Mouse (Mus musculus): Measurements from ENCODE around the gene Mpped1. TPM values are rescaled to one million over a fixed set of nuclear protein-coding genes. Genes with fewer than 3 reads are reported as not detected.

Mpped1 gene
- polyA plus RNA-seq (2015; fragmentation: Nextera tagmentation; extraction: Ambion mirVana) = 0.32 and 0.48 TPM in 2 replicates

- DNase-seq (ENCODE audit: low spot score) = no peak
These were observed at the start of gene Mpped1 for GRCm38 (mm10) chr15:83779387-83779786. Gene Mpped1, plus strand, starts transcription at chr15:83779467.

GRCm38 (mm10) chr15:83740676-83741422 lies 38.4 kb upstream of the Mpped1 start:
- no peak for DNase-seq (ENCODE audit: low spot score)

DNA sequence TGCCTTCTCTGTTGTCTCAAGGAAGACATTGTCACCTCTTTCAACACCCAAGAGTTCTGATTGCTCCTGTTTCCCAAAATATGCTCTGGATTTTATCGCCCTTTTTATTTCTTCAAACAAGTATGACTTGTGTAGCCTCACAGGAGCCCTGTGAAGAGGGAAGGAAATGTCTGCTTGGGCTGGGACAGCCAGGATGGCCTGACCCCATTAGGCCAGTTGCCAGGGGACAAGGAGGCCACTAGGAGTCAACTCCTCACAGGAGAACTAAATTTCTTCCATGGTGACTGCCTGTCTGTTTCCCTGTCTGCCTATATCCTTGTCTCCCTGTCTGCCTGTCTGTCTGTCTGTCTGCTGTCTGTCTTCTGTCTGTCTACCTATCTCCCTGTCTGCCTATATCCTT lies 37.2 kb upstream of the Mpped1 start:
- no peak for DNase-seq (ENCODE audit: low spot score)

GRCm38 (mm10) chr15:83746311-83746710 lies 33.0 kb upstream of the Mpped1 start:
- no peak for DNase-seq (ENCODE audit: low spot score)

DNA sequence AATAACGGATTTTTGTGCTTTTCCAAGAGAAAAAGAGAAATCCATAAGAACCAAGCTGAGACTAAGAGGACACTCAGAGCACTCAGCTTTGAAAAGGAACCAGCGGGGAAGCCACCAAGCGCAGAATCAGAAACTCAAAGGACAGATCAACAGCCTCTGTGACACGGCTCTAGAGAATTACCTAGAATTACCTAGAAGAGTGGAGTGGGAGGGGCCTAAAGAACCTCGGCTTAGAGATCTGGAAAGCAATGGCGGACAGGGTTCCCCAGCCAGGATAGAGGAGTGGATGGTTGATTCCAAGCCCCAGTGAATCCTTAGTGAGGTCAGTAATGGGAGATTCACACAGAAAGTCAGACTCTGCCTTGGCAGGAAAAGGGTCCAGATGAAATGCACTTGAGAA lies 30.3 kb upstream of the Mpped1 start:
- no peak for DNase-seq (ENCODE audit: low spot score)

- no peak for DNase-seq (ENCODE audit: low spot score)
These were observed 29.8 kb upstream of the Mpped1 start for GRCm38 (mm10) chr15:83749436-83749835.

GRCm38 (mm10) chr15:83756742-83757141 lies 22.5 kb upstream of the Mpped1 start:
- peak; percentile 21 for DNase-seq (ENCODE audit: low spot score)

DNA sequence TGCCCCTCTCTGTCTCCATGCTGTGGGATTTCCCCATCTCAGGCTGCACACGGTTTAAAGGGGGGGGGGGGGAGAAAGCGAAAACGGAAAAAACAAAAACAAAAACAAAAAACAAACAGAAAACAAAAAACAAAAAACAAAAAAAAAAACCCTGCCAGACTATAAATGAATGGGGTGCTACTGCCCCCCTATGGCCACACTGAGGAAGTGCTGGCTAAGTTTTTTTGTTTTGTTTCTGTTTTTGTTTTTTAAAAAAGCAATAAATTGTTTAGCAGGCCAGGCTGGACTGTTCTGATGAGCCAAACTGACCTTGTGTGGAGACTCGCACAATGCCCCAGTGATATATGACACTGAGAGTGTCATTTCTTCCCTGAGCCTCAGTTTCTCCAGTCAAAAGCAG lies 20.3 kb upstream of the Mpped1 start:
- DNase-seq (ENCODE audit: low spot score) = no peak

- peak; percentile 37 for DNase-seq (ENCODE audit: low spot score)
These were observed 18.6 kb upstream of the Mpped1 start for GRCm38 (mm10) chr15:83760683-83761082.

- DNase-seq (ENCODE audit: low spot score) = no peak
These were observed 17.8 kb upstream of the Mpped1 start for GRCm38 (mm10) chr15:83761512-83761911.

GRCm38 (mm10) chr15:83765388-83766029 lies 13.8 kb upstream of the Mpped1 start:
- DNase-seq (ENCODE audit: low spot score) = no peak

- DNase-seq (ENCODE audit: low spot score) = no peak
These were observed 7.8 kb upstream of the Mpped1 start for GRCm38 (mm10) chr15:83771346-83772053.

DNA sequence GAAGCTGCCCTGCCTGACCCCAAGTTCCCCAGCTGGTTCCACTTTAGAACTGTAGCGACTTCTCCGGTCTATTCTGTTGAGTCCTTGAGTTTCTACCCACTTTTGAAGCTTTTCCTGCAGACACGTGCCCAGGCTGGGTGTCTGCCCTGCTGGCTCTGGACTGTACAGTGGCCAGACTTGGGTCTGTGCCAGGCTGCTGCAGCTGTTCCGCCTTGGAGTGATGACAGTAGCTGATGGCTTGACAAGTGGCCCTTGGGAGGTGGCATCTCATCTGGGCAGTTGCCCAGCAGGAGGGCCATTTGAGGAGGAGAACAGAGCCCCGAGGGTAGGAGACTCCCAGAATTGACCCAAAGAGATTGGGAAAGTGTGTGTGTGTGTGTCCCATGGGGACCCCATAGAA lies 6.8 kb upstream of the Mpped1 start:
- no peak for DNase-seq (ENCODE audit: low spot score)

GRCm38 (mm10) chr15:83772953-83773352 lies 6.3 kb upstream of the Mpped1 start:
- DNase-seq (ENCODE audit: low spot score) = no peak

GRCm38 (mm10) chr15:83774922-83775321 lies 4.3 kb upstream of the Mpped1 start:
- DNase-seq (ENCODE audit: low spot score) = no peak

GRCm38 (mm10) chr15:83776265-83777000 lies 2.8 kb upstream of the Mpped1 start:
- DNase-seq (ENCODE audit: low spot score) = no peak

DNA sequence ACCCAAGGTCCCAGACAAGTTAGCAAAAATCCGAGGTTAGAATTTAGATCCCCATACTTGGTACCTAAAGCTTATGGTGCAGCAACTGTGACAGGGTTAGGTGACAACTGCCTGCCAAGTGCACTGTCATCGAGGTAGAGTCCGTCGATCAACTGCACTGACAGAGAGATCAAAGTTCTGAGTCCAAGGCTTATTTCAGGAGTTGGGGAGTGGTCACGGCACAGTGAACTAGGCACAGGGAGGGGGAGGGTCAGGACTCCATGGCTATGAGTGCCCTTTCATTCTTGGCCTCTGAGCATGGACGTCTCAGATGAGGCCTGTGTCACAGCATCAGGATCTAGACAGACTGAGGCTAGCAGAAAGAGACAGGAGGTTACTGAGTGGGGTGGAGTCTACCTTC lies 1.8 kb upstream of the Mpped1 start:
- no peak for DNase-seq (ENCODE audit: low spot score)

DNA sequence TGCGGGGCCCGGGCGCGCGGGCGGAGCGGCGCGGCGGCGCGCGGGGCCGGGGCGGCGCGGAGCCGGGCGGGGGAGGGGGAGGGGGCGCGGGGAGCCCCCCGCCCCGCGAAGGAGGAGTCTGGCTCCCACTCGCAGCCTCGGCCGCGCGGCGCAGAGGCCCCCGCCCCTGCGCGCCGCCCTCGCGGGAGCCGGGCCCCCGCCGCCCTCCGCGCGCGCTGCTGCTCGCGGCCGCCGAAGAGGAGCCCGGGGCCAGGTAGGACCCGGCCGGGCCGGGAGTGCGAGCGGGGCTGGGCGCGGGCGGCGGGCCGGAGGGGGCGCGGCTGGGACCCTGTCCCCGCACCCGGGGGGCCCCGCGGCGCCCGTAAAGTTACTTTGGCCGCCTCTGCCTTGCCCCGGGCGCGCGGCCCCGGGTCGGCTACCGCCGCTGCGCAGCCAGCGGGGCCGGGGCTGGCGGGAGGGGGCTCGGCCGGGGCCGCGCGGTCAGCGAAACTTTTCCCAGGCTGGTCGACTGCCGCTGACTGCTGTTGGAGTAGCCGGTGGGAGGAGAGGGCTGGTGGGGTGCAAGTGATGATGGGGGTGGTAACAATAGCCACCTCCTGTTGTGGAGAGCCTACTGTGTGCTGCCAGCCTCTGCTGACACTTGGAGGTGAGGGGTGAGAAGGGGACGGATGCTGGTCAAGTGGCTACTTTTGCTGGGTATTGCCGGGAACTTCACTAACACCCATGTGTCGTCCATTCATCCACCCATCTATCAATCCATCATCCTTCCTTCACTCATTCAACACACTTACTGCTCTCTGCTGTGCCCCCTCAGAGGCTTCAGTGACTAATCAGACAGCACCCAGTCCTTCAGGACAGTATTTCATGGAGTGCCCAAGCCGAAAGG lies 831 bp downstream of the Mpped1 start:
- DNase-seq (ENCODE audit: low spot score) = no peak

DNA sequence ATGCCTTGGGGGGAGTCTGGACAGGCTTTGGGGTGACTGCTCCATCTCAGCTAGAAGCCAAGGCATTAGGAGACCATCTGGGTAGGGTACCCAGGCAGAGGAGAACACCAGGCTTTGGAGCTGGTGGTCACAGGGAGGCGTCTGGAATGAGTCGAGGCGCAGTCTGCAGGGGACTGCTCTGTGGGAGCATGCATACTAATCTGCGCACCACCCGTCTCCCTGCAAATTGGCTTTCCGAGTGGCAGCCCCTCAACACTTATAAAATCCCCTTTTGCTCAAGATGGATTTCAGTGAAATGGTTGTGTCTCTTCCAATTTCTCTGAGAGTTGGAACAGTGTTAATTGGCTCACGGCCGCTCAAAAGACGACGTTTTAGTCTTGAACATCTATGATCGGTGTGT lies 2.0 kb downstream of the Mpped1 start:
- DNase-seq (ENCODE audit: low spot score) = no peak

GRCm38 (mm10) chr15:83782284-83782683 lies 3.0 kb downstream of the Mpped1 start:
- no peak for DNase-seq (ENCODE audit: low spot score)

DNA sequence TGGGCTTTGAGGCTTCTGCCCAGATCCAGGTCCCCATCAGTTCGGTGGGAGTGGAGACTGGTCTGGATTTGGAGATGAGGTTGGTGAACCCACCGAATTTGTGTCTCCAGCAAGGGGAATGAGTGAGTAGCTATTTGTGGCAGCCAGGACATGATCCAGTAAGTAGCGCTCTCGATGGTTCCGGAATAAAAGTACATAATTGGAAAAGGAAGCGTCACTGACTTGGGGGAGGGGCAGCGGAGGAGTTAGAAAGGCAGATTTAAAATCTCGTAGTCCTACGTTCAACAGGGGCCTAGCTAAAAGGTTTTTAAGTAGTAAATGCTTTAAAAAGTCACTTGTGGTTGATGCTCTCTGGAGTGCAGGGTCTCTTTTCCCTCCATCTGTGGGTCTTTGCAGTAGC lies 5.5 kb downstream of the Mpped1 start:
- no peak for DNase-seq (ENCODE audit: low spot score)
